Mouse (Mus musculus) layer of hippocampus, postnatal 36 days (tissue): ENCODE measurements at regions not wholly inside any gene's neighbourhood (a gene's known extent, or its start where the extent isn't known, plus 50 kb on each side); places are given as distances from the start of the nearest gene placed in this dataset.
"Not testable (repeated sequence)": the region's sequence is repeated elsewhere in the genome, so short reads cannot be mapped to it uniquely, and the experiment has no call there.

ENCODE experiments used
- DNase-seq, 2 experiments: peaks; one replicate each; pipeline ENCODE4 v3.0.0; 2022

- no peak for DNase-seq
Observed at GRCm38 (mm10) chr3:40185597-40186320, 345.3 kb upstream of the Intu start.

GRCm38 (mm10) chr3:40189529-40189928 is 341.6 kb upstream of the Intu start:
- DNase-seq, result no peak

GRCm38 (mm10) chr3:40190024-40190423 is 341.1 kb upstream of the Intu start:
- no peak for DNase-seq

DNA sequence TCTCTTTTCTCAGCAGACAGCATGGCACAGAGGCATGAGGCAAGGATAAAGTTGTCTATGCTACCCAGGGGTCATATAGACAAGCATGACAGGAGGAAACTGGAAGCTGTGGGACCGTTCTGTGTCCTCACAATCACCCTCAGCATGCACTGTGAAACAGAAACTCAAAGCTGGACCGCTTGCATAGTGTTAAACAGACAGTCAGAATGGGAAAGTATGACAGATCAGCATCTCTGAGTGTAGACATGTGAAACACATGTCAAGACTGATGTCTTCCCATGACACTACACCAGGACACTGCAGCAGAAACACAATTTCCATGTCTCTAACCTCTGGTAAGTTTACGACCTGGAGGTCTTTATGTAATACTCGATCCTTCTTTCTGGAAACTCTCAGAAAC is 330.9 kb upstream of the Intu start:
- no peak for DNase-seq

DNA sequence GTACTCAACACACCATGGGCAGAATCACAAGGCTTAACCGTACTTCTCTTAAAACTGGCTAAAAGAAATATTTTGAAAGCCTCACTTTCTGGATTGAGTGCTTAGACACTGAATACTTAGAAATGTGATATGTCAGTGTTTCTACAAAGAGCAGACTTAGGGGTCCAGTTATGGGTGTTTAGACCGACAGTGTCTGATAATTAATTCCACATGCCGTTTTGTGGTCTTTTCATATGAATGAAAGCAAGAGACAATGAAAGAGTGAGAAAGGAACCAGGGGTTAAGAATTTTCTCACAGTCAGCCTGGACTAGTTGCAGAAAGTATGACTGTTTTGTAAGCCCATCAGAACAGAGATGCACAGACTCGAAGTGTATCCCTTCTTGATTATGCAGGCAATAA is 324.8 kb upstream of the Intu start:
- DNase-seq, result no peak

DNA sequence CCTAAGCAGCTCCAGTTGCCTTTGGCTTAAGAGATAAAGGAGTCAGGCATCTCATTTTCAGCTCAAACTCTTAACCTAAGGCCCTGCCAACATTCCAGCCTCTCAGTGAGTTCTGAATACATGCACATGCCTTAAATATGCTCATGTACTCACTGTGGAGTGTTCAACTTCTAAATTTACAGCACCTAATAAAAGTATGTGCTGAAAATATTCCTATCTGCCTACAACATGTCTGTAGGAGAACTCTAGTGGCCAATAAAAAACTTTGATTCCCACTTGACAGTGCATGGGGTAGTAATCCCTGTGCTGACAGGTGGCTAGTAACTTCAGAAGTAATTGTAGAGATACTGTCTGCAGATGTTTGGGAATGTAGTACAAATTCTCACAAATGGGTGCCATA is 319.3 kb upstream of the Intu start:
- DNase-seq, result no peak

GRCm38 (mm10) chr3:40226772-40227171 is 304.3 kb upstream of the Intu start:
- DNase-seq, result no peak

- no peak for DNase-seq
Observed at GRCm38 (mm10) chr3:40243499-40244101, 287.5 kb upstream of the Intu start.

- no peak for DNase-seq
Observed at GRCm38 (mm10) chr3:40254376-40254775, 276.7 kb upstream of the Intu start.

DNA sequence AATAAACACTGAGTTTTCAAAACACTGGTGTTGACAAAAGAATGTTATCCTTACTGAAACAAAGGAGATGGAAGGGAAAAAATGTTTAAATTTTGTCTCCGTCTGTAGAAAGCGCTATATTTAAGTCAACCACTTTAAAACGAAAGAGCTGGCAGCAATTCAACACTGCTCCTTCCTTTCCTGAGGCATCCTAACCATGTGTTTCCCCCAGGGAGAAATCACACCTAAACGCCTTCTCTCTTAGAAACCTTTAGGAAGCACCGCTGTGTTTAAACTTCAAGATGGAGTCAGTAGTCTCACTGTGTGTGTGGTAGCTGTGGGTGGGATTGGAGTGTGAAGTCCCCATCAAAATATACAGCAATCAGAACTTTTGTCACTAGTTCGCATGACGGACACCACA is 268.6 kb upstream of the Intu start:
- no peak for DNase-seq

DNA sequence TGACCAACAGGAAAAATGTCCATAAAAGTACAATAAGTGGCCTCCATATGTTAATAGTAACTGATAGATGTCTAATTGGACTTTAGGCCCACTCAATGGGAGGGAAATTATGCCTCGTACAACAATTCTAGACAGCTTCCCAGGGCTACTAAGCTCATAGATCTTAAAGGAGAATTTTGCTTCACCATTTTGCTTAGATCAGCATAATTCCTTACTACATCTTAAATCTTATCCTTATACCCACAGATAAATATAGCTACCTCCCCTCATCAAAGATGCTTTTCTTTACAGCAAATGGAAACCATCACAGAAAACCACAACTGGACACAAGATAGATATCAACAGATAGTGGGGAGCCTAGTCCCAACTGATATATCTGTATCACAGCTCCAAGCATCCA is 263.6 kb upstream of the Intu start:
- no peak for DNase-seq

DNA sequence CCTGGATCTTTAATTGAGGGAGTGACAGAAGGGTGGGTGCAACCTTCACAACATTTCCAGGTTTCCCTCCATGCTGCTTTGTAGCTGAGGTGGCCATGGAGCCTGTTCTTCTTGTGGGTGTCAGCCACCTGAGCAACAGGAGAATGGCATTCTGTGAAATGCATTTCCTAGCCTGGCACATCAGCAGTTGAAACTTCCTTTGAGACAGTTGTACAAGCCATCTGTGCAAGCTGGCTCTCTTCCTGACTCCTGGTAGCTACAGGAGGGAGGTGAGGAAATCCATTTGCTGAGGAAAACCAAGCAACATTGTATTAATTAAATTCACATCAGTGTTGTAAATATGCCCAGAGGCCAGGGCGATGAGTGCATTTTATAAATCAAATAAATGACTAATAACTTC is 248.2 kb upstream of the Intu start:
- peak; percentile 77 to 80 for DNase-seq

GRCm38 (mm10) chr3:40286959-40287710 is 244.0 kb upstream of the Intu start:
- DNase-seq, result no peak

GRCm38 (mm10) chr3:40297120-40297519 is 234.0 kb upstream of the Intu start:
- DNase-seq, result no peak

GRCm38 (mm10) chr3:40320319-40320718 is 210.8 kb upstream of the Intu start:
- no peak for DNase-seq

GRCm38 (mm10) chr3:40325872-40326803 is 204.9 kb upstream of the Intu start:
- DNase-seq, result no peak

GRCm38 (mm10) chr3:40339492-40340030 is 191.5 kb upstream of the Intu start:
- DNase-seq, result no peak

GRCm38 (mm10) chr3:40355103-40355502 is 176.0 kb upstream of the Intu start:
- no peak for DNase-seq

GRCm38 (mm10) chr3:40368421-40368820 is 162.7 kb upstream of the Intu start:
- no peak for DNase-seq

DNA sequence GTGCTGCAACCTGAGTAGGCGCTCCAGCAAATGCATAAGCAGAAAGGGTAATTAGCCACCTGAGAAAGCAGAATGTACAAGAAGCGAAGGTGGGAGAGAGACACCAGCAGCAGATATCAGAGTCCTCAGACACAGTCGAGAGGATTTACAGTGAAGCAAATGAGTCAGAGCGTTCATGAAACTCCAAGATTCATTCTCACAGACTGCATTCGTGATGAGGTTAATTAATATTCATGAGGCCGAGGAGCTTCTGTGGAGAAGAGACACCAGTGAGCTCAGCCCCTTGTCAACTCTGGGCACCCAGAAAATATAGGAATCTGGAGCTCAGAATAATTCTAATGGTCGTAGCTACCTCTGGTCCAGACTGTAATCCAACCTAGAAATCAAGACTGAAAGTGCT is 159.7 kb upstream of the Intu start:
- DNase-seq, result no peak

GRCm38 (mm10) chr3:40376220-40376619 is 154.9 kb upstream of the Intu start:
- DNase-seq, result not testable (repeated sequence)

DNA sequence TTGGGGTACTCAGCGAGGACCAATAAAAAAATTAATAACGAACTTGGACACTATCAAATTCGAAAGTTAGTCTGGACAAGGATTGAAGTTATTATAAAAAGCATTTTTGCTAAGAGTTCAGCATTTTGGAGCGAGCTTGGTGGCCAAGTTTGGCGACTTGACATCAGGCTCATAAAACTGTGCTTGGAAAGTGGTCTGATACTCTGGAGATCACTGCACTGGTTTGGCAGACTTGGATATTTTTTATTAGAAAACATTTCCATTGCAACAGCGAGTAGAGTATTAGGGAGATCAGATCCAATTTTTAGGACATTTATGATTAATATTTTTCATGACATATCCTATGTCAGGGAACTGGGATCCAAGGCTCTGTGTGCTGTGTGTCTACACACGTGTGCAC is 153.7 kb upstream of the Intu start:
- DNase-seq, result no peak
